Comparison of ENCODE assay signal across 8 mouse cellular contexts in the genomic region with DNA sequence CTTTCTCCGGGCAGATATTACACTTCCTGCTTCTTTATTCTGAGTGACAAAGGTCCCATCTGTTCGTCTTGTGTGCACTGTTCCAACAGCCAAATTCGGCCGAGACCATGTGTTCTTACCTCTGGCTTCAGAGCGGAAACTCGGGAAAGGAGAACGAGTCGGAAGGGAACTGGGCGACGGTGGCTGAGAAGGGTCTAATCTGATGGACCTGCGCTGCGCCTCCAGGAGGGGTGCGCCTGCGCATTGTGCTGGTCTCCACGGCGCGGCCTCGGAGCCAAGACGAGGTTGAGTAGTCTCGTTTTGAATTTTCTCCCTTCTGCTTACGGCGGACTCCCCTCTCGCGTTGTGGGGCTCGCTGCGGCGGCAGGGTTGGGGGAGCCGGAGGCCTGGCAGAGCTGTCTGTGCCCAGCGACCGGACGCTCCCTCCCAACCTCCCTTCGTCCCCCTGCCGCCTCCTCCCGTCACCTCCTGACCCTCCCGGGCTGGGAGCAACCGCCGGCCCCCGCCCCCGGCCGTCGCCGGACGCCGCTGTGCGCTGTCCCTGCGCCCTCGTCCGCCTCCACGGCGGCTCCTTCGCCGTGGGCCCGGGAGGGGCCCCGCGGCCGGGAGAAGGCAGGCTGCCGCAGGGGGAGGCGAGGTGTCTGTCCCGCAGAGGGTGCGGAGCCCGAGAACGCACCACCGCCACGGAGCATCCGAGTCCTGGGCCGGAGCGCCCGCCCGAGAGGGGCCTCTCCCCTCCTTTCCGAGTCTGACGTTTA. TPM values are rescaled to one million over a fixed set of nuclear protein-coding genes. Genes with fewer than 3 reads are reported as not detected.
DNase-seq lines count a peak whose midpoint lies in the region; ATAC-seq and TF ChIP-seq lines count a peak whose summit lies in the region.

A gene (plus strand): TSS at position 224 of the 758 bp plus-strand sequence.
A gene (minus strand): TSS at position 622 of the 758 bp plus-strand sequence.

- H3K4me3 ChIP-seq in hindbrain, embryonic 13.5 days, result peak within 1 kb of the TSS; percentile 92

- peak within 1 kb of the TSS; percentile 94 for H3K9ac ChIP-seq in hindbrain, embryonic 13.5 days

- DNase-seq in Patski (ENCODE audit: low read depth, low spot score), result peak; percentile 91
- DNase-seq in cerebellum, postnatal 14 days, result peak; percentile 98
- peak; percentile 94 to 97 for DNase-seq in frontal cortex, postnatal 14 days (ENCODE audit: low spot score in 2 of 2)
- DNase-seq in layer of hippocampus, postnatal 25 days (ENCODE audit: extremely low spot score in 1 of 2, low spot score in 1 of 2), result peak; percentile 89 to 96
- DNase-seq in lung, postnatal 25 days (ENCODE audit: low spot score), result peak; percentile 96
- DNase-seq in retina, embryonic 14.5 days (ENCODE audit: low spot score), result peak; percentile 98
- peak; percentile 98 for DNase-seq in thymus, postnatal 4 days

- peak; percentile 84 for ATAC-seq in Patski
- peak; percentile 98 for ATAC-seq in hindbrain, embryonic 13.5 days (ENCODE audit: low FRiP score)

- H3K4me2 ChIP-seq in hindbrain, embryonic 13.5 days, result peak within 1 kb of the TSS; percentile 86

- peak within 1 kb of the TSS; percentile 98 for H3K27ac ChIP-seq in hindbrain, embryonic 13.5 days

- in situ Hi-C loops in Patski (cut with MboI; ENCODE audit: low pct_unique_long_range_greater_than_20kb), result loop anchor here (10.0 kb wide), 1 partner anchor 213 kb away; no protein-coding TSS in a partner anchor

- WGBS in hindbrain, embryonic 13.5 days, result under 1% methylated on average over 69 of the region's 71 CpGs

- no peaks in the 10 kb centered on the region for H3K27me3 ChIP-seq in Patski
- no peaks in the 10 kb centered on the region for H3K27me3 ChIP-seq in hindbrain, embryonic 13.5 days

- no peak for TF ChIP-seq CTCF in Patski (IDR thresholded peaks at IDR 0.05)

- CTCF ChIA-PET in Patski (lab: Charles Lee), result no interaction called here

- peaks cover 16% of the 10 kb centered on the region for H3K4me1 ChIP-seq in hindbrain, embryonic 13.5 days (replicated peaks)

- H3K36me3 ChIP-seq in hindbrain, embryonic 13.5 days, result peaks cover 7% of the 10 kb centered on the region

- no peaks in the 10 kb centered on the region for H3K9me3 ChIP-seq in hindbrain, embryonic 13.5 days

- POLR2A ChIA-PET in Patski (lab: Charles Lee), result no interaction called here

RNA-seq across cellular contexts. Expression of the first gene that starts in this region (rescaled TPM):
- 10.3 TPM for polyA plus RNA-seq in Patski (2021)
- polyA plus RNA-seq in hindbrain, embryonic 13.5 days (2015; fragmentation: Nextera tagmentation; extraction: Ambion mirVana), result 7.6 and 8.9 TPM in 2 replicates
- total RNA-seq in layer of hippocampus, postnatal 25 days (2021), result 10 to 100 TPM; 25.6 to 27.9 TPM

RNA-seq across cellular contexts. Expression of the second gene that starts in this region (rescaled TPM):
- 32.2 TPM for polyA plus RNA-seq in Patski (2021)
- 45.7 and 48.7 TPM in 2 replicates for polyA plus RNA-seq in hindbrain, embryonic 13.5 days (2015; fragmentation: Nextera tagmentation; extraction: Ambion mirVana)
- total RNA-seq in layer of hippocampus, postnatal 25 days (2021), result 10 to 100 TPM; 29.4 to 36.1 TPM

Comparison
In these comparisons a context has a peak if more than half of its experiments do, and no peak if none do; other contexts are left out.
1. Peak in every context shown above with its lines: DNase-seq, ATAC-seq, H3K4me3 ChIP-seq and H3K27ac ChIP-seq.